Mouse (Mus musculus): Measurements from ENCODE around the gene Rgs9. TPM values are rescaled to one million over a fixed set of nuclear protein-coding genes. Genes with fewer than 3 reads are reported as not detected.
"Not testable (repeated sequence)": the region's sequence is repeated elsewhere in the genome, so short reads cannot be mapped to it uniquely, and the experiment has no call there.

The Rgs9 gene
- polyA plus RNA-seq (2014; fragmentation: Nextera tagmentation; extraction: Ambion mirVana), result 1.4 and 1.8 TPM in 2 replicates

DNA sequence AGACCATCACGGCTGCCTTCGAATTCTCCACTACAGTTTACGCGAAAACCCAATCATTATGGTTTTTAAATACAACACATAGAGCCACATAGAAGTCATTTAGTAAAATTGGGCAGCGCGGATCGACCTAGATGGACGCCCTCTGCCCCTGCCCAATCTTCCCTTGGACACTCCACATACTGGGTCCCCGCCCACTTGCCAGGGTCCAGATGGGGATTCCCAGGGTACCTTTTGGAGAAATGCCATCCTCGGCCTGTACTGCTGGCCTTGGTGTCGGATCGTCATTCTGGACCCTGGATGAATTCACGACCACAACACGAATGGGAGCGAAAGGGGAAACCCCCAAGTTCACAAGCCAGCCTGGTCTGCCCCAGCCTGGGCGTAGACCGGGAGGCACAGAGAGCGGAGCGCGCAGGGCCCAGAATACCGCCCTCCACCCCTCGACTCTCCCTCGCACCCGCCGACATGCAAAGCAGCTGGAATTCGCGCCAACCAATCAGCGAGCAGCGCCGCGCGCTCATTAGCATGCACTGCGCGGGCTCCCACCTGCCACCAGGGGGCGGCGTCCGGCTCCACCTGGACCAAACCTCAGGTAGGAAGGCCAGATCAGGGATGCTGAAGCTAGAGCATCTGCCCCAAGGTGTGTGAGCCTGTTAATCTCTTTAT lies at the start of gene Rgs9:
TSS of gene Rgs9 (minus strand) at position 420 of the 666 bp plus-strand sequence.
- Histone ChIP-seq H3K4me1 (ENCODE audit: control insufficient read depth, insufficient read depth, low read length) (peaks cover 5% of the 10 kb centered on the region; the same call in 1 of the 2 replicates), H3K27me3 (replicated peaks; ENCODE audit: control insufficient read depth, insufficient read depth, low read length) (no peaks in the 10 kb centered on the region), H3K9me3 (ENCODE audit: control insufficient read depth, low read length) (no peaks in the 10 kb centered on the region), H3K9ac (ENCODE audit: low read depth, low read length) (peak within 1 kb of the TSS; percentile 56), H3K27ac (replicated peaks; ENCODE audit: low read depth, low read length) (no peak within 1 kb of the TSS), H3K36me3 (ENCODE audit: control insufficient read depth, insufficient read depth, low read length) (no peaks in the 10 kb centered on the region), H3K4me3 (ENCODE audit: low read depth, low read length) (peak within 1 kb of the TSS; percentile 41), H3K4me2 (ENCODE audit: low read depth, low read length) (peak within 1 kb of the TSS; percentile 72)
- DNase-seq (ENCODE audit: low spot score), result peak; percentile 96
- WGBS, result 4% methylated on average over 36 of the region's 37 CpGs
- ATAC-seq (ENCODE audit: low read depth), result peak; percentile 98

DNA sequence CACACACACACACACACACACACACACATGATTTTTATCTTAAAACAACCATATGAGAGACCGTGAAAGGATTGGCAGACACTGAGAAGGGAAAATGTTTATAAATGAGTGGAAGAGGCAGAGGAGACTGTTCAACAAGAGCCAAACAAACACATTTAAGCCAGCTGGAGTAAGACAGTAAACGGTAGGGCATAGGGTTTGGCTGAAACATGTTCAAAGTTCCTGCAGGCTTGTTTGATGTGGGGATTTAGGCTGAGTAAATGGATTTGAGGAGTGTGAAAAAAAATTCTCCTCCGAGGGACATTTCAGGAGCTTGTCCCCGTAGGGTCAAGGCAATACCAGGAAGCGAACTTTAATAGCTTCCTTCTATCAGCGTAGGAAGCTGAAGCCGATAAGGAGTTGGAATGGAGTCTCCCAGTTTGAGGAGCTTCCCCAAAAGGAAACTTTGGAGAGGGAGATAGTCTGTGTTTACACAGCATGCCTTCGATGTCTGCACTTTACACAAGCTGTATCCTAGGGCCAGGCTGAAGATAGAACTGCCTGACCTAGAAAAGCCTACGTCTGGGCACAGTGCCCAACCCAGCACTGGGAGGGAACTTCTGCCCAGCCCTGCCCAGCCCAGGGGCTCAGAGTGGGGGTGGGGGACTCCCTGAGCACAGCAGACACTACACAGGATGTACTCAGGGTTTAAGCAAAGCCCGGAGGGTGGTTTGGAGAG lies 49.5 kb upstream of the Rgs9 start:
- peak overlapping the region; percentile 32 for H3K4me2 ChIP-seq (ENCODE audit: low read depth, low read length)
- no peaks in the 10 kb centered on the region for H3K36me3 ChIP-seq (ENCODE audit: control insufficient read depth, insufficient read depth, low read length)
- peaks cover 22% of the 10 kb centered on the region for H3K4me1 ChIP-seq (ENCODE audit: control insufficient read depth, insufficient read depth, low read length)
- DNase-seq (ENCODE audit: low spot score) (peak; percentile 91), ATAC-seq (ENCODE audit: low read depth) (peak; percentile 91)
- H3K9ac ChIP-seq (ENCODE audit: low read depth, low read length), result no peak overlapping the region
- no peaks in the 10 kb centered on the region for H3K27me3 ChIP-seq (replicated peaks; ENCODE audit: control insufficient read depth, insufficient read depth, low read length)
- WGBS, result 37% methylated on average over 10 of the region's 10 CpGs
- no peak overlapping the region for H3K4me3 ChIP-seq (ENCODE audit: low read depth, low read length)
- H3K9me3 ChIP-seq (ENCODE audit: control insufficient read depth, low read length), result no peaks in the 10 kb centered on the region
- peak overlapping the region; percentile 58; the same call in 1 of the 2 replicates for H3K27ac ChIP-seq (replicated peaks; ENCODE audit: low read depth, low read length)

DNA sequence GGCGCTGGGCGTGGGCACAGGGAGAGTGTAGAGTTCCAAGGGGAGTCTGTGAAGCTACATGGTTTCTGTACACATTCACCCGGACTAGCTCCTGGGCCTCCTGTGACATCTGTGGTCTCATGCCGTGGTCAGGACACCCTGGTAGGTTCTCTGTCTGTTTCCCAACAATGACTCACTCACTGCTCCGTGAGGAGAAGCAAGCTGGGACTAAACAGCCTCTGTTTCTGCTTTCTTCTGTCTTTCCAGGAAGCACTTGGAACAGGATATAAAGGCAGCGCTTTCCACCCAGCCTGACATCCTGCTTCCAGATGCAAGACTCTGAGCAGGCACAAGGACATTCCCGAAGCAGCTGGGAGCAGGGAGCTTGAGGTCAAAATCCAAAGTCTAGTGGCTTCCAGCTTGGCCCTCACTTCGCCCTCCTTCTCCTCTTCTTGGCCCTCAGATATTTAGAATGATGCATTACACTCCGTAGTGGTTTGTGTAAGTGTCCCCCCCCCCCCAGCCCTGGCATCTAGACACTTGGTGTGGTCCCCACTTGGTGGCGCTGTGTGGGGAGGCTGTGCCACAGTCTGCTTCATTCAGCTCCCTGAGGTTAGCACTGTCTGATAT lies 46.2 kb upstream of the Rgs9 start:
- peak overlapping the region; percentile 44; the same call in 1 of the 2 replicates for H3K27ac ChIP-seq (replicated peaks; ENCODE audit: low read depth, low read length)
- ATAC-seq (ENCODE audit: low read depth), result no peak
- H3K9me3 ChIP-seq (ENCODE audit: control insufficient read depth, low read length), result no peaks in the 10 kb centered on the region
- peak; percentile 51 for DNase-seq (ENCODE audit: low spot score)
- H3K4me2 ChIP-seq (ENCODE audit: low read depth, low read length), result no peak overlapping the region; the same call in 1 of the 2 replicates
- H3K4me3 ChIP-seq (ENCODE audit: low read depth, low read length), result no peak overlapping the region
- WGBS, result 20% methylated on average over 10 of the region's 10 CpGs
- peak overlapping the region; percentile 30; the same call in 1 of the 2 replicates for H3K9ac ChIP-seq (ENCODE audit: low read depth, low read length)
- no peaks in the 10 kb centered on the region for H3K36me3 ChIP-seq (ENCODE audit: control insufficient read depth, insufficient read depth, low read length)
- no peaks in the 10 kb centered on the region for H3K27me3 ChIP-seq (replicated peaks; ENCODE audit: control insufficient read depth, insufficient read depth, low read length)
- peaks cover 22% of the 10 kb centered on the region for H3K4me1 ChIP-seq (ENCODE audit: control insufficient read depth, insufficient read depth, low read length)

DNA sequence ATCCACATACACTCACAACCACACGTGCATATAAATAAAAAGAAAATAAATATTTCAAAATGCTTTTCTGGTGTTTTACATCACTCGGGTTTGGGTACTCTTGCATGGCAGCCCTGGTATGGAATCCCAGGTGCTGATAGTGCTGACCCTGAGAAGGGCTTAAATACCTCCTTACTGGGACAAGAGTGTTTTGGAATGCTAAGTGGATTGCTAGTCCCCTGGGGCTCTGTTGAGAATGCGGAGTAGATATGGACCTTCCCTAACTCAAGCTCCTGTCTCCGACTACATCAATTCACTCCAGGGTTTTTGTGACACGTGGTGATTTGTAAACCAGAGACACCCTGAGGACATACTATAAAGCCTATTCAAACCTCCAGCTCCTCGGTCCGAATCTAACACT lies 45.6 kb upstream of the Rgs9 start:
- no peak for DNase-seq (ENCODE audit: low spot score)
- Histone ChIP-seq H3K9me3 (ENCODE audit: control insufficient read depth, low read length) (no peaks in the 10 kb centered on the region), H3K4me3 (ENCODE audit: low read depth, low read length) (no peak overlapping the region), H3K4me1 (ENCODE audit: control insufficient read depth, insufficient read depth, low read length) (peaks cover 22% of the 10 kb centered on the region), H3K9ac (ENCODE audit: low read depth, low read length) (no peak overlapping the region), H3K27me3 (replicated peaks; ENCODE audit: control insufficient read depth, insufficient read depth, low read length) (no peaks in the 10 kb centered on the region), H3K4me2 (ENCODE audit: low read depth, low read length) (no peak overlapping the region; the same call in 1 of the 2 replicates), H3K36me3 (ENCODE audit: control insufficient read depth, insufficient read depth, low read length) (no peaks in the 10 kb centered on the region), H3K27ac (replicated peaks; ENCODE audit: low read depth, low read length) (peak overlapping the region; percentile 44; the same call in 1 of the 2 replicates)
- 25% methylated on average over 7 of the region's 7 CpGs for WGBS
- ATAC-seq (ENCODE audit: low read depth), result no peak

DNA sequence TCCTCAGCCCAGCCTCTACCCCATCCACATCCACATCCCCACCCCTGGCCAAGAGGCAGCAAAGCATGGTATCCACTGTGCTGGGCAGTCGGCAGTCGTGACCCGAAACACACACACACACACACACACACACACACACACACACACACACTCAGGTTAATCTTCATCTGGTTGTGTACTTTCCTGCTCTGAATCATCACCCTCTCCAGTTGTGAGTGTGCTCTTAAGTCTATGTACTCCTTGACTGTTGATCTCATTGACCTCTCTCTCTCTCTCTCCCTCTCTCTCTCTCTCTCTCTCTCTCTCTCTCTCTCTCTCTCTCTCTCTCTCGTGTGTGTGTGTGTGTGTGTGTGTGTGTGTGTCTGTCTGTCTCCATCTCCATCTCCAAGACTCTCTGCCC lies 44.7 kb upstream of the Rgs9 start:
- H3K9me3 ChIP-seq (ENCODE audit: control insufficient read depth, low read length); ATAC-seq (ENCODE audit: low read depth); H3K4me3 ChIP-seq (ENCODE audit: low read depth, low read length); H3K9ac ChIP-seq (ENCODE audit: low read depth, low read length); H3K27ac ChIP-seq (replicated peaks; ENCODE audit: low read depth, low read length); DNase-seq (ENCODE audit: low spot score); H3K36me3 ChIP-seq (ENCODE audit: control insufficient read depth, insufficient read depth, low read length); H3K4me2 ChIP-seq (ENCODE audit: low read depth, low read length); H3K27me3 ChIP-seq (replicated peaks; ENCODE audit: control insufficient read depth, insufficient read depth, low read length): not testable (repeated sequence)
- 93% methylated on average over 4 of the region's 4 CpGs for WGBS
- H3K4me1 ChIP-seq (ENCODE audit: control insufficient read depth, insufficient read depth, low read length), result peaks cover 19% of the 10 kb centered on the region

DNA sequence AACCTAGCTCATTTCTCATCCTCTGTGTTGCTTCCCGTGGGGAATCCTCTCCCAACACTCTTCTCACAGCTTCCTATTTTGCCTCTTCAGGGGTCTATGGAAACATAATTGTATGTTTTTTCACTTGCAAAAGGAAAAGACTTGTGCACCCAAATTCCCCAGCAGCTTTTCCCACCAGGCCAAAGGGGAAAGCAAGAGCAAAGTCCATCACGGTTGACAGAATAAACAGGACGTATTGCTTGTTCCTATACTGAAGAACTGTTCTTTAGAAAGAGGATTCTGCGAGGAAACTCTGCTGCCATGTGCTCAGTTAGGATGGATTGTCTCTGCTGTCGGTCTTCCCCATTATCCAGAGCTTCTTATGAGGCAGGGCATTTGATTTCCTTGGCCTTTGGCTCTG lies 42.6 kb upstream of the Rgs9 start:
- Histone ChIP-seq H3K4me1 (ENCODE audit: control insufficient read depth, insufficient read depth, low read length) (peaks cover 9% of the 10 kb centered on the region), H3K27ac (replicated peaks; ENCODE audit: low read depth, low read length) (no peak overlapping the region)
- 76% methylated on average over 5 of the region's 5 CpGs for WGBS

DNA sequence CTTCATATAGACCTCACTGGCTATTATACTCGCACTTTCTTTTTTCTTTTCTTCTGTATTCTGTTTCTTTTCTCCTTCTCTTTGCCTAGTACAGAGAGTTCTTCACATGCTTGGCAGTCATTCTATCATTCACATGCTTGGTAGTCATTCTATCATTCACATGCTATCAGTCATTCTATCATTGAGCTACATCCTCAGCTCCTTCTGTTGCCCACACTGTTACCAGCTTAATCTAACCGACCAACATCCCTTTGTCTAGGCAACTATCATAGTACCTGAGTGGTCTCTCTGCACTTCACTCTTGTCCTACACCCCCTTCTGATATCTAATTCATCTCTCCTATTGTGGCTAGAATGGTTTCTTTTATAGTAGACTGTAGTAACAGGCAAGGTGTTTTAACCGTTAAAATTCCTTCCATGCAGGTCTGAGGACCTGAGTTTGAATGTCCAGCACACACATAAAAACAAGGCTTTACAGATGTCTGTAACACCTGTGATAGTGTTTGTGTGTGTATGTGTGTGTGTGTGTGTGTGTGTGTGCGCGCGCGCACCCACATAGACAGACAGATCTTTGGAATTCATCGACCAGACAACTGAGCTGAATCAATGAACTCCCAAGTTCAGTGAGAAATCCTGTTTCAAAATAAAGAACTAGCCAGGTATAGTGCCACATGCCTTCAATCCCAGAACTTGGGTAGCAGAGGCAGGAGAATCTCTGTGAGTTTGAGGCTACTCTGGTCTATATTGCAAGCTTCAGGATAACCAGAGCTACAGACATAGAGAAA lies 41.4 kb upstream of the Rgs9 start:
- Histone ChIP-seq H3K9ac (ENCODE audit: low read depth, low read length) (no peak overlapping the region), H3K4me2 (ENCODE audit: low read depth, low read length) (no peak overlapping the region), H3K36me3 (ENCODE audit: control insufficient read depth, insufficient read depth, low read length) (no peaks in the 10 kb centered on the region), H3K4me1 (ENCODE audit: control insufficient read depth, insufficient read depth, low read length) (peaks cover 9% of the 10 kb centered on the region), H3K4me3 (ENCODE audit: low read depth, low read length) (no peak overlapping the region), H3K9me3 (ENCODE audit: control insufficient read depth, low read length) (no peaks in the 10 kb centered on the region), H3K27ac (replicated peaks; ENCODE audit: low read depth, low read length) (no peak overlapping the region), H3K27me3 (replicated peaks; ENCODE audit: control insufficient read depth, insufficient read depth, low read length) (no peaks in the 10 kb centered on the region)
- ATAC-seq (ENCODE audit: low read depth) (no peak), DNase-seq (ENCODE audit: low spot score) (no peak)
- 94% methylated on average over 8 of the region's 8 CpGs for WGBS

More for the DNA sequence above, 42.6 kb upstream of the Rgs9 start:
- H3K9ac ChIP-seq (ENCODE audit: low read depth, low read length), result no peak overlapping the region
- H3K36me3 ChIP-seq (ENCODE audit: control insufficient read depth, insufficient read depth, low read length), result no peaks in the 10 kb centered on the region
- H3K27me3 ChIP-seq (replicated peaks; ENCODE audit: control insufficient read depth, insufficient read depth, low read length), result no peaks in the 10 kb centered on the region
- no peaks in the 10 kb centered on the region for H3K9me3 ChIP-seq (ENCODE audit: control insufficient read depth, low read length)
- no peak overlapping the region for H3K4me3 ChIP-seq (ENCODE audit: low read depth, low read length)
- DNase-seq (ENCODE audit: low spot score), result no peak
- no peak overlapping the region for H3K4me2 ChIP-seq (ENCODE audit: low read depth, low read length)
- no peak for ATAC-seq (ENCODE audit: low read depth)

DNA sequence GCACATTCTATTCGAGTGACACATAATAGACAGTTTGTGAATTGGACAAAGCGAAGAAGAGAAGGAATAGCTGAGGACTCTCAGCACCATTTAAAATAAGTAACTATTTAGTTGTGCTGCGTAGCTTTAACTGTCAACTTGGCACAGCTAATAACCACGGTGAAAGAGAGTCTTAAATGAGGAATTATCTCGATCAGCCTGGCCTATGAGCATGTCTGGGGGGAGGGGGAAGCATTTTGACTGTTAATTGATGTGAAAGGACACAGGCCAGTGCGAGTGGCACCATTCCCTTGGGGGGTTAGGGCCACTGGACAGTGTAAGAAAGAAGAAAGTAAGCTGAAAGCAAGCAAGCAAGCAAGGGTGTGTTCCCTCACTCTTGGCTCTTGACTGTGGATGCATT lies 38.0 kb upstream of the Rgs9 start:
- 53% methylated on average over 6 of the region's 6 CpGs for WGBS
- ATAC-seq (ENCODE audit: low read depth) (no peak), DNase-seq (ENCODE audit: low spot score) (no peak)
- H3K4me1 ChIP-seq (ENCODE audit: control insufficient read depth, insufficient read depth, low read length), result peaks cover 5% of the 10 kb centered on the region
- no peaks in the 10 kb centered on the region for H3K27me3 ChIP-seq (replicated peaks; ENCODE audit: control insufficient read depth, insufficient read depth, low read length)
- no peak overlapping the region for H3K9ac ChIP-seq (ENCODE audit: low read depth, low read length)
- no peak overlapping the region for H3K4me3 ChIP-seq (ENCODE audit: low read depth, low read length)
- no peak overlapping the region for H3K27ac ChIP-seq (replicated peaks; ENCODE audit: low read depth, low read length)
- H3K36me3 ChIP-seq (ENCODE audit: control insufficient read depth, insufficient read depth, low read length), result no peaks in the 10 kb centered on the region
- no peaks in the 10 kb centered on the region for H3K9me3 ChIP-seq (ENCODE audit: control insufficient read depth, low read length)
- no peak overlapping the region for H3K4me2 ChIP-seq (ENCODE audit: low read depth, low read length)
